Mouse (Mus musculus) megakaryocyte progenitor cell, adult 5-6 weeks (primary cell): ENCODE data around the gene Gm49368. TPM values are rescaled to one million over a fixed set of nuclear protein-coding genes. Genes with fewer than 3 reads are reported as not detected.

Source experiments
- ATAC-seq: replicated peaks from 2 replicates; pipeline ENCODE4 v1.8.0; 2016; ENCODE audit warnings: mild to moderate bottlenecking, moderate TSS enrichment, inconsistent platforms; ENCODE audit not compliant: poor library complexity
- total RNA-seq, 2 experiments: library from RNA; stranded (forward) in 1 of 2; stranded (reverse) in 1 of 2; fragments of 157-497, 149-512 nt in 1 of 2; fragments of 200-1000 nt in 1 of 2; gene quantifications; 2 replicates each; pipeline versions ENCODE4 v1.2.3 to v1.2.4; 2015 to 2017

Gm49368 gene
- total RNA-seq, 2 experiments from 2014 or later, result not detected

DNA sequence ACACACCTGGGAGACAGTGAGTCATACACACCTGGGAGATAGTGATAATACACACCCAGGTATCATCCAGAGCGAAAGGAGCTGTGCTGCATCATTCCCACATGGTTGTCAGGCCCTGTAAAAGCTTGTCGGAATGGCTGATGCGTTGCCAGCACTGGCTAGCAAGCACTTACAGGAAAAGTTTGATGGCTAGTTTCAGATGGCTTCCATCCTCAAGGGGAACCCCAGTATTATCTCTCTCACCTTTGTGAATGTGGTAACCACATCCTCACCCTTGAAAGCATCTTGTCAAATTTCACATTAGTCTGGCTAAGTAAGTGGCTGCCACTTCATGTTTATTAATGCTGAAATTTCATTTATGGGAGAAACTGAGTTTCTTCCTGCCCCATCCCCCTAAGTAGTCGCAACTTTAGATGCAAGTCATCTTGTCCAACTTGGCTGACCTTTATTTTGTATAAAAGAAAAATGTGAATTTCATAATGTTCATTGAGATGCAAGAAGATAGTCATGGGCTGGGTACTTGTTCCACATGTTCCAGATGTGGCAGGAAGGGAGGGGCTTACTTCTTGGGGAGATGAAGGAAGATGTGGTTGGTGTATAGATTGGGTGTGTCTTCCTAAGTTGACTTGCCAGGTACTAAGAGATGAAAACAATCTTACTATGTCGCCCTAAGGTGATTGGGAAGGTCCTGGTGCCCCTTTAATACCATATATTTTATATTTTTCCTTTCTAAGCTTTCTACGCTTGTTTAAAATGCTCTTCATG lies 57.4 kb downstream of the Gm49368 start:
- no peak for ATAC-seq

GRCm38 (mm10) chr7:128128741-128129720 lies 66.5 kb downstream of the Gm49368 start, which contains the start of gene Itgax:
TSS of gene Itgax (plus strand) at chr7:128129547.
- ATAC-seq, result peak; percentile 53

GRCm38 (mm10) chr7:128132148-128132547 lies 69.7 kb downstream of the Gm49368 start:
- ATAC-seq, result no peak

DNA sequence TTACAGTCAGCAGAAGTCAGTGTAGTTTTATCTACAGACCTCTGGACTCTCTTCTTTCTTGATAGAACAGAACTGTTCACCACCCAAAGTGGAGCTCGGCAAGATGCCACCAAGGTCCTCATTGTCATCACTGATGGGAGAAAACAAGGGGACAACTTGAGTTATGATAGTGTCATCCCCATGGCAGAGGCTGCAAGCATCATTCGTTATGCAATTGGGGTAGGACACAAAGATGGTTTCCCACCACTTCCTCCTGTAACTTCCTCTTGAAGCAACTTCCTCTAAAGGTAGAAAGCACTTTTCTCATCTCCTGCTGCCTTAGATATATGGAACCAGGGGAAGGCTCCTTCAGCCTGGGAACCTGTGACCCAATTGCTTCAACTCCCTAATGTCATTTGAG lies 71.1 kb downstream of the Gm49368 start:
- peak; percentile 83 for ATAC-seq

GRCm38 (mm10) chr7:128136927-128137326 lies 74.4 kb downstream of the Gm49368 start:
- ATAC-seq, result no peak

- no peak for ATAC-seq
Measured at GRCm38 (mm10) chr7:128139611-128140010, 77.1 kb downstream of the Gm49368 start.

DNA sequence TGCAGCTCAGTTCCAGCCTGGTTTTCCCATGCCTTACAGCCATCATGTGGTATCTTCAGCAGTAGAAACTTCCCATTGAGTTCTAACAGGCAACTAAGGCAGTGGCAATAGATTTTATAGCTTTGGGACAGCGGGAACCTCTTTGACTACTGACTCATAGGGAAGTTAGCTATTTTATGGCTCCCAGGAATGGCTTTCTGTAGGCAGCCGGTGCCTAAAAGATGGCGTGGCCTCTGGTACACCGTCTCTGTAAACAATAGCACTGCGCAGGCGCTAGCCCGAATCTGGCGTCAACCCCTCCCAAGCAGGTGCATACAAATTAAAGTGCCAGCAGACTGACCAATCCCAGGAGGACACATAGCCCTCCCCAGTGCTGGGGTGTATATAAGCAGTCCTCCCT lies 88.5 kb downstream of the Gm49368 start:
- no peak for ATAC-seq

DNA sequence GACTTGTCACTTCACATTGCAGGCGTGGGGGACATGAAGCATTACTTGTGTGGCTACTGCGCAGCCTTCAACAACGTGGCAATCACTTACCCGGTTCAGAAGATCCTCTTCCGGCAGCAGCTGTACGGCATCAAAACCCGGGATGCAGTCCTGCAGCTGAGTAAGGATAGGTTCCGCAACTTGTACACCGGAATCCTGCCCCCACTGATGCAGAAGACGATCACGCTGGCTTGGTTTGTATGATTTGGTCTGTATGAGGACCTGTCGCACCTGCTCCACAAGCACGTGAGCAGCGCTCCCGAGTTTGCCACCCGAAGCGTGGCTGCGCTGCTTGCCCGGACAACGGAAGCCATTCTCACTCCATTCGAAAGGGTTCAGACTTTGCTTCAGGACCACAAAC lies 91.6 kb downstream of the Gm49368 start, which contains the start of gene Itgad:
Gene Itgad (plus strand): TSS at position 301 of the 400 bp plus-strand sequence.
- ATAC-seq, result no peak

- ATAC-seq, result no peak
Measured at GRCm38 (mm10) chr7:128154924-128155323, 92.4 kb downstream of the Gm49368 start.

GRCm38 (mm10) chr7:128158688-128159354 lies 96.3 kb downstream of the Gm49368 start:
- ATAC-seq, result peak; percentile 72

DNA sequence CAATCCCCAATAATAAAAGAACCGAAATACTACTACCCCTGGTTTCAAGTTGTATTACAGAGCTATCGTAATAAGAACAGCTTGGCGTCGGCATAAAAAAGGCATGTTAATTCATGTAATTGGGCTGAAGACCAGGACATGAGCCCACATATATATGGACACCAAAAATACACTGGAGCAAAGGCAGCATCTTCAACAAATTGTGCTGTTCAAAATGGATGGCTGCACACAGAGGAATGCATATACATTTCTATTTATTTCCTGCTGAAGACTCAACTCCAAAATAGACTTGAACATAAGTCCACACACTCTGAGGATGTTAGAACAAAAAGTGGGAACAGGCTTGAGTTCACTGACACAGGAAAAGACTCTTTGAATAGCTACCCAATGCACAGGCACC lies 101.5 kb downstream of the Gm49368 start:
- ATAC-seq, result no peak

DNA sequence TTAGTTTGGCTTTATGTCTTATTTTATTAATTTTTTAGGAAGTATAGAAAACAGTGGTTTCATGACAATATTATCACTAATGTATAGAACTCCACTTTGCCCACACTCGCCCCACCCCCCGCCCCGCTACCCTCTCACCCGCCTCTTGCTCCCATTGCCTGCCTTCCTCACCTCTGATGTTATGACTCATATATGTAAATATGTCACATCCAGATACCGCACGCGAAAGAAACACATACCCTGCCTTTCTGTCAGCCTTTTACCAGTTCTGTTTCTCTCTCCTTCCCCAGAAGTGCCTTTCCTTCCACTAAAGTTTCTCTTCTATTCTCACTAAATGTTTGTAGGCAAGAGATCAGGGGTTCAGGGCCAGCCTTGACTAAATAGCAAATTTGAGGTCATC lies 103.9 kb downstream of the Gm49368 start:
- ATAC-seq, result no peak

DNA sequence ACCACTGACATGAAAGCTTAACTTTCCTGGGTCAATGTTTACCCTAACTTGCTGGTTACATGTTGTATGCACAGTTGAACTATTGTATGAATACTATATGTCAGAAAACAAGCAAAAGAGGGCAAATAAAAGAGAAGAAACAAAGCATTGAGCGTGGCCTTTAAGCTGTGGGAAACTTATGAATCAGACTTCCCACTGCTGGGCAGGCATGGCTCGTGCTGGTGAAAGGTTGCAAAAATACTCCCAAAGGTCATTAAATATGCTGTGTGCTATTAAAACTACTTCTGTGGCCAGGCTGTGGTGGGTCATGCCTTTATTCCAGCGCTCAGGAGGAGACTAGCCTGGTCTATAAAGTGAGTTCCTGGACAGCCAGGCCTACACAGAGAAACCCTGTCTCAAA lies 107.5 kb downstream of the Gm49368 start:
- no peak for ATAC-seq

Other genes starting within 250 kb of the Gm49368 start
- 55.8 and 70.2 TPM in 2 replicates for gene Stx4a, start 238.4 kb upstream of the Gm49368 start, total RNA-seq (2015)
- 35.7 and 50.4 TPM in 2 replicates for gene Stx4a, start 238.4 kb upstream of the Gm49368 start, total RNA-seq (2017)
- gene Stx1b, start 238.1 kb upstream of the Gm49368 start, total RNA-seq (2015), result 0.12 and 1.5 TPM in 2 replicates
- 0.03 and 0.12 TPM in 2 replicates for gene Stx1b, start 238.1 kb upstream of the Gm49368 start, total RNA-seq (2017)
- gene Zfp646, start 186.5 kb upstream of the Gm49368 start, total RNA-seq (2015), result 18.7 and 19.4 TPM in 2 replicates
- 31.6 and 38.2 TPM in 2 replicates for gene Zfp646, start 186.5 kb upstream of the Gm49368 start, total RNA-seq (2017)
- 5.7 and 7.4 TPM in 2 replicates for gene Zfp668, start 185.9 kb upstream of the Gm49368 start, total RNA-seq (2015)
- gene Zfp668, start 185.9 kb upstream of the Gm49368 start, total RNA-seq (2017), result 2.9 and 6.7 TPM in 2 replicates
- 0.15 and 0.39 TPM in 2 replicates for gene Prss53, start 171.7 kb upstream of the Gm49368 start, total RNA-seq (2015)
- not detected in 2 replicates for gene Prss53, start 171.7 kb upstream of the Gm49368 start, total RNA-seq (2017)
- gene Gm21974, start 167.2 kb upstream of the Gm49368 start, total RNA-seq (2015), result not detected in 2 replicates
- not detected in 2 replicates for gene Gm21974, start 167.2 kb upstream of the Gm49368 start, total RNA-seq (2017)
- gene Vkorc1, start 167.1 kb upstream of the Gm49368 start, total RNA-seq (2015), result 125 and 145 TPM in 2 replicates
- gene Vkorc1, start 167.1 kb upstream of the Gm49368 start, total RNA-seq (2017), result 30.7 and 39.6 TPM in 2 replicates
- 68.3 and 75.7 TPM in 2 replicates for gene Bckdk, start 158.6 kb upstream of the Gm49368 start, total RNA-seq (2015)
- gene Bckdk, start 158.6 kb upstream of the Gm49368 start, total RNA-seq (2017), result 42.5 and 49.9 TPM in 2 replicates
- 18.1 and 30.6 TPM in 2 replicates for gene Kat8, start 150.2 kb upstream of the Gm49368 start, total RNA-seq (2015)
- 23.7 and 30.4 TPM in 2 replicates for gene Kat8, start 150.2 kb upstream of the Gm49368 start, total RNA-seq (2017)
- gene Prss8, start 132.6 kb upstream of the Gm49368 start, total RNA-seq (2015), result not detected in 2 replicates
- not detected in 2 replicates for gene Prss8, start 132.6 kb upstream of the Gm49368 start, total RNA-seq (2017)
- gene Prss36, start 116.0 kb upstream of the Gm49368 start, total RNA-seq (2015), result 1.5 and 2.3 TPM in 2 replicates
- 0.75 and 7.2 TPM in 2 replicates for gene Prss36, start 116.0 kb upstream of the Gm49368 start, total RNA-seq (2017)
- gene Fus, start 95.2 kb upstream of the Gm49368 start, total RNA-seq (2015), result 180 and 190 TPM in 2 replicates
- gene Fus, start 95.2 kb upstream of the Gm49368 start, total RNA-seq (2017), result 27.2 and 49.5 TPM in 2 replicates
- 142 and 147 TPM in 2 replicates for gene Pycard, start 68.8 kb upstream of the Gm49368 start, total RNA-seq (2015)
- gene Pycard, start 68.8 kb upstream of the Gm49368 start, total RNA-seq (2017), result 20.8 and 26.9 TPM in 2 replicates
- not detected in 2 replicates for gene Trim72, start 58.7 kb upstream of the Gm49368 start, total RNA-seq (2015)
- gene Trim72, start 58.7 kb upstream of the Gm49368 start, total RNA-seq (2017), result not detected in 2 replicates
- gene Itgam, start within 50 bp of the Gm49368 start, total RNA-seq (2015), result 23.6 and 24.3 TPM in 2 replicates
- gene Itgam, start within 50 bp of the Gm49368 start, total RNA-seq (2017), result 28.0 and 34.9 TPM in 2 replicates
- gene Itgax, start 66.9 kb downstream of the Gm49368 start, total RNA-seq (2015), result 0.32 and 0.76 TPM in 2 replicates
- 0.67 and 0.68 TPM in 2 replicates for gene Itgax, start 66.9 kb downstream of the Gm49368 start, total RNA-seq (2017)
- 0.25 TPM in 1 of 2 replicates, not detected in the other for gene Itgad, start 91.7 kb downstream of the Gm49368 start, total RNA-seq (2015)
- 0.51 TPM in 1 of 2 replicates, not detected in the other for gene Itgad, start 91.7 kb downstream of the Gm49368 start, total RNA-seq (2017)
- gene Cox6a2, start 143.7 kb downstream of the Gm49368 start, total RNA-seq (2015), result 0.76 and 4.8 TPM in 2 replicates
- 0.21 and 1.3 TPM in 2 replicates for gene Cox6a2, start 143.7 kb downstream of the Gm49368 start, total RNA-seq (2017)
- 6.9 and 7.1 TPM in 2 replicates for gene Armc5, start 174.7 kb downstream of the Gm49368 start, total RNA-seq (2015)
- gene Armc5, start 174.7 kb downstream of the Gm49368 start, total RNA-seq (2017), result 9.5 and 11.8 TPM in 2 replicates
- 4.3 TPM in 2 replicates for gene 9130023H24Rik, start 175.3 kb downstream of the Gm49368 start, total RNA-seq (2015)
- 4.7 and 7.2 TPM in 2 replicates for gene 9130023H24Rik, start 175.3 kb downstream of the Gm49368 start, total RNA-seq (2017)
- gene Tgfb1i1, start 184.1 kb downstream of the Gm49368 start, total RNA-seq (2015), result 0.44 and 0.54 TPM in 2 replicates
- gene Tgfb1i1, start 184.1 kb downstream of the Gm49368 start, total RNA-seq (2017), result not detected in 2 replicates
- not detected in 2 replicates for gene Slc5a2, start 203.0 kb downstream of the Gm49368 start, total RNA-seq (2015)
- not detected in 2 replicates for gene Slc5a2, start 203.0 kb downstream of the Gm49368 start, total RNA-seq (2017)
- 34.2 and 39.5 TPM in 2 replicates for gene BC017158, start 235.5 kb downstream of the Gm49368 start, total RNA-seq (2015)
- 20.5 and 25.3 TPM in 2 replicates for gene BC017158, start 235.5 kb downstream of the Gm49368 start, total RNA-seq (2017)